Mouse (Mus musculus): ENCODE measurements around the gene Rabgef1. TPM values are rescaled to one million over a fixed set of nuclear protein-coding genes. Genes with fewer than 3 reads are reported as not detected.
A peak's percentile ranks its signal among the peaks of the same experiment; 100 is the strongest.

The Rabgef1 gene
- polyA plus RNA-seq, 1 experiment from 2014 or later = 21.9 TPM

DNA sequence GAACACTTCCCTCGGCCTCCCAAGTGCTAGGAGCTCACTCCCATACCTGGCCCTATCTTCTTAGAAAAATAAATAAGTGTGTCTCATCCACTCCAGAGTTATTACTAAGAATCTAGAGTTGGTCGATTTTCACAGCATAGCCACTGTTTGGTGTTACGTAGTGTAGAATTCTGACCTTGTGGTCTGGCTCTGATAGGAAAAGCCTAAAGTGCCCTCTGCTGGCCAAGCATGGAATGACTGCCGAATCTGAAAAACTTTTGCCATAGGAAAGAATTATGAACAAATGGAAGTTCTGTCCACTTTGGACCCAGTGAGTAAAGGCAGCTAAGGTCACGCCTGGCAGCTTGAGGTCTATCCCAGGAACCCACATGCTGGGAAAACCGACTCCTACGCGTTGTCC, 32.2 kb upstream of the Rabgef1 start:
- no peak for ATAC-seq
- Histone ChIP-seq H3K4me2 (replicated peaks; ENCODE audit: low read depth) (no peak overlapping the region), H3K36me3 (ENCODE audit: control insufficient read depth, insufficient read depth) (no peaks in the 10 kb centered on the region), H3K27me3 (replicated peaks; ENCODE audit: control insufficient read depth, insufficient read depth, low read length) (no peaks in the 10 kb centered on the region), H3K9me3 (ENCODE audit: control insufficient read depth) (no peaks in the 10 kb centered on the region), H3K27ac (ENCODE audit: low read depth, low read length) (no peak overlapping the region), H3K4me1 (replicated peaks; ENCODE audit: control insufficient read depth, insufficient read depth, low read length) (0 out of 2 replicates have a peak, but pooled peaks cover 3% of the 10 kb centered on the region), H3K9ac (ENCODE audit: low read depth, low read length) (no peak overlapping the region), H3K4me3 (ENCODE audit: low read depth, low read length) (no peak overlapping the region)
- TF ChIP-seq CTCF (IDR thresholded peaks at IDR 0.05; ENCODE audit: low read depth) = peak; percentile 91
- WGBS = 19% methylated on average over 8 of the region's 8 CpGs

DNA sequence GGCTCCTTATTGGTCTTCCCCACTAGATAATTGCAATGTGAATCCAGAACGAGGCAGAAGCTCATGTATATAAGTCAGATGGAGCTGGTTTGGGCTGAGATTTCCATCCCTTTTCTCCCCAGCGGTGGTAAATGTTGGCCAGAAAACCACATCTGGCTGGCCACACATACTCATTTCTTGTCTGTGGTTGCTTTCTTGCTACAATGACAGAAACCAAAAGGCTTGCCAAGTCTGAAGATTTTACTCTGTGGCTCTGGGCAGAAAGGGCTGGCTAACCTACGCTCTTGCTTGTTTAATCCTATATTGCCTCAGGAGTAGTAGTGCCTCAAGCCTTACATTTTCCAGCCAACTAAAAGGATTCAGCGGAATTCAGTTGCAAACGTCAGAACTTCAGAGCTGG, 30.5 kb upstream of the Rabgef1 start:
- Histone ChIP-seq H3K4me1 (replicated peaks; ENCODE audit: control insufficient read depth, insufficient read depth, low read length) (peaks cover 3% of the 10 kb centered on the region; the same call in 1 of the 2 replicates), H3K9ac (ENCODE audit: low read depth, low read length) (no peak overlapping the region), H3K27me3 (replicated peaks; ENCODE audit: control insufficient read depth, insufficient read depth, low read length) (no peaks in the 10 kb centered on the region), H3K36me3 (ENCODE audit: control insufficient read depth, insufficient read depth) (no peaks in the 10 kb centered on the region), H3K4me3 (ENCODE audit: low read depth, low read length) (no peak overlapping the region), H3K27ac (ENCODE audit: low read depth, low read length) (no peak overlapping the region), H3K4me2 (replicated peaks; ENCODE audit: low read depth) (no peak overlapping the region), H3K9me3 (ENCODE audit: control insufficient read depth) (no peaks in the 10 kb centered on the region)
- WGBS = 82% methylated on average over 5 of the region's 5 CpGs
- no peak for TF ChIP-seq CTCF (IDR thresholded peaks at IDR 0.05; ENCODE audit: low read depth)
- no peak for ATAC-seq

DNA sequence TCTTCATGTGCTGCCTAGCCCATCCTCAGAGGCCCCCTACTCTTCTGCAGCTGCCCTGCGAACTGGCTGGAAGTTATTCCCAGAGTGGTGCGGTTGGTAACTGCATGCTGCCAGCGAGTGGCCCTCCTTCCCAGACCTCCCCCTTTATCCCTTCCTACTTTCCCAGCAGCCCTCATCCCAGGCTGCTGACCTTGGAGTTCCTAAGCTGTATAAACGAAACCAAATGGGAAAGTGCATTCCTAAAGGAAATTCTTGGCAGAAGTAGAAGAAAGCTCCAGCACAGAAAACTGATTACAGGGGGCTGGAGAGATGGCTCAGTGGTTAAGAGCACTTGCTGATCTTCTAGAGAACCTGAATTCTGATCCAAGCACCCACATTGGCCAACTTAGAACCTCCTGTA, 29.6 kb upstream of the Rabgef1 start:
- WGBS = 58% methylated on average over 4 of the region's 4 CpGs
- no peak overlapping the region for H3K4me3 ChIP-seq (ENCODE audit: low read depth, low read length)
- no peak overlapping the region for H3K4me2 ChIP-seq (replicated peaks; ENCODE audit: low read depth)
- H3K4me1 ChIP-seq (replicated peaks; ENCODE audit: control insufficient read depth, insufficient read depth, low read length) = peaks cover 3% of the 10 kb centered on the region; the same call in 1 of the 2 replicates
- no peak for TF ChIP-seq CTCF (IDR thresholded peaks at IDR 0.05; ENCODE audit: low read depth)
- no peak overlapping the region for H3K9ac ChIP-seq (ENCODE audit: low read depth, low read length)
- H3K27me3 ChIP-seq (replicated peaks; ENCODE audit: control insufficient read depth, insufficient read depth, low read length) = no peaks in the 10 kb centered on the region
- no peak overlapping the region for H3K27ac ChIP-seq (ENCODE audit: low read depth, low read length)
- no peaks in the 10 kb centered on the region for H3K9me3 ChIP-seq (ENCODE audit: control insufficient read depth)
- ATAC-seq = no peak
- H3K36me3 ChIP-seq (ENCODE audit: control insufficient read depth, insufficient read depth) = no peaks in the 10 kb centered on the region

DNA sequence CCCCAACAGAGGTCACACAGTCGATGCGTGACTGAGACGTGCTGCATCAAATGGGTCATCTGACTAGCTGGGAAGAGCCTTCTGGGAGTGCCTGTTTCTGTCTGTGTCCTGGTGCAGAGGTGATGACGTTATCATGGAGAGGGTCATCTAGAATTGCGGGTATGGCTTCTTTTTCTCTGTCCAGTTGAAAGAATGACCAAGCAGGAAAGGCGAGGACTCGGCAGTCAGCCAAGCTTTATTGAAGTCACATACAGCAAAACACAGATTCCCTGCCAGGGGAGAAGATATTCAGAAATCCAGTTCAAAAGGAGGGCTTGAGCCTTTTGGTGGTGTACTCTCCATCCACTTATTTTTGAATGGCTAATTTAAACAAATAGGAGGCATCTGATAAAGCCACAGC, 28.5 kb upstream of the Rabgef1 start:
- TF ChIP-seq CTCF (IDR thresholded peaks at IDR 0.05; ENCODE audit: low read depth) = no peak
- Histone ChIP-seq H3K36me3 (ENCODE audit: control insufficient read depth, insufficient read depth) (0 out of 2 replicates have a peak, but pooled peaks cover 2% of the 10 kb centered on the region), H3K27ac (ENCODE audit: low read depth, low read length) (no peak overlapping the region), H3K9ac (ENCODE audit: low read depth, low read length) (no peak overlapping the region), H3K27me3 (replicated peaks; ENCODE audit: control insufficient read depth, insufficient read depth, low read length) (no peaks in the 10 kb centered on the region), H3K4me3 (ENCODE audit: low read depth, low read length) (no peak overlapping the region), H3K4me2 (replicated peaks; ENCODE audit: low read depth) (no peak overlapping the region), H3K4me1 (replicated peaks; ENCODE audit: control insufficient read depth, insufficient read depth, low read length) (peaks cover 3% of the 10 kb centered on the region; the same call in 1 of the 2 replicates), H3K9me3 (ENCODE audit: control insufficient read depth) (no peaks in the 10 kb centered on the region)
- no peak for ATAC-seq
- WGBS = 89% methylated on average over 7 of the region's 7 CpGs

DNA sequence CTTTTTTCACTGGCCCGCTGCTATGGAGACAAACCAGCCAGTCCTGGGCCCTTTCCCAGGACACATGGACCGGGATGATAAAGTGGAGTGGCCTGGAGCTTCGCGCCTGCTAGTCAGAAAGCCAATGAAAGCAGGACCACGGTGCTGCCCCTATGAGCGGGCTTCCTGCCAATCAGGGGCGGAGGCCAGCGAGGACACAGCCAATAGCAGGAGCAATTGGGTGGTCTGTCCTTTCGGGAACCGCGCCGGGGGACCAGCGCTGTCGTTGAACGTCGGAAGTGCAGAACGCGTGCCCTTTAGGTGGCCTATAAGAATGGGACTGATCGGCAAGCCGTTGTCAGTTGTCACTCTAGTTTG, 27.6 kb upstream of the Rabgef1 start:
- no peak for TF ChIP-seq CTCF (IDR thresholded peaks at IDR 0.05; ENCODE audit: low read depth)
- 6% methylated on average over 20 of the region's 20 CpGs for WGBS
- H3K36me3 ChIP-seq (ENCODE audit: control insufficient read depth, insufficient read depth) = peaks cover 9% of the 10 kb centered on the region; the same call in 1 of the 2 replicates
- H3K4me2 ChIP-seq (replicated peaks; ENCODE audit: low read depth) = peak overlapping the region; percentile 89
- H3K27me3 ChIP-seq (replicated peaks; ENCODE audit: control insufficient read depth, insufficient read depth, low read length) = no peaks in the 10 kb centered on the region
- H3K9me3 ChIP-seq (ENCODE audit: control insufficient read depth) = no peaks in the 10 kb centered on the region
- 0 out of 2 replicates have a peak overlapping the region, but pooled peaks have one; percentile 8 for H3K27ac ChIP-seq (ENCODE audit: low read depth, low read length)
- peaks cover 3% of the 10 kb centered on the region; the same call in 1 of the 2 replicates for H3K4me1 ChIP-seq (replicated peaks; ENCODE audit: control insufficient read depth, insufficient read depth, low read length)
- peak overlapping the region; percentile 38 for H3K9ac ChIP-seq (ENCODE audit: low read depth, low read length)
- no peak for ATAC-seq
- H3K4me3 ChIP-seq (ENCODE audit: low read depth, low read length) = peak overlapping the region; percentile 56

DNA sequence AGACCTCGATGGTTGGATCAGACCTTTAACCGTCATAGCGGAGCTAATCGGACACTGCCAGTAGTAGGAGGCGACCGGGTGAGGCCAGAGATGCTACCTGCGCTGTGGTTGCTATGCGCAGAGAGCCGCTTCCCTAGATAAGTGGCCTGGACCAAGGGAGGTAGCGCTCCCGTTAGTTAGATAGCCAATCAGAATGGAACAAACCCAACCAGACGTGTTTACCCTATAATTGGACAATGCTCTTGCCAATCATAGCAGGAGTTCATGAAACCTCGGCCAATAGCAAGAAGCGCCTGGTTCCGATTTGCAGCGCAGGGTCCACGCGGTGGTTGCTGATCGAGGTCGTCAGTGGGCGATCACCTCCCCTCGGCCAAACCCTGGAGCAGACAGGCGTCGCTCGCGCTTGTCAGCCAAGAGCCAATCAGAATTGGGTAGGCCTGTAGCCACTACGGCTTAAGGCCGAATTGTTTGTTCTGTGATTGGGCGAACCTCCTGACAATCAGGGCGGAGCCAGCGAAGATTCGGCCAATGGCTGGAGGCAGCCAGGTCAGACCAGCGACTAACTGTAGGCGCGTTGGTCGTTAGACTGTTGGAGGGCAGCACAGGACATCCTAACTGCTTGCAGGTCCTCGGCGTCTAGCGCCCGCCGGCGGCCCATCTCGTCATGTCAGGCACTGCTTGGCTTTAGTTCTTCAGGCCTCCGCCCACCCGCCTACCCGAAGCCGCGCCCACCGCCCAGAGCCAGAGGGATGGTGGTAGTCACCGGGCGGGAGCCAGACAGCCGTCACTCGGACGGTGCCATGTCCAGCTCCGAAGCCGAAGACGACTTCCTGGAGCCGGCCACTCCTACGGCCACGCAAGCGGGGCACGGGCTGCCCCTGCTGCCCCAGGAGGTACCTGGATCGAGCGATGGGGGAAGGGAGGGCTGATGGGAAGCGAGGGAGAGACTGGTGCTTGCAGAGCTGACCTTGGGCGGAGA, 27.0 kb upstream of the Rabgef1 start, which contains the start of gene Kctd7:
Gene Kctd7, plus strand, starts transcription at position 528 of the 979 bp plus-strand sequence.
- peak; percentile 72 for TF ChIP-seq CTCF (IDR thresholded peaks at IDR 0.05; ENCODE audit: low read depth)
- peak; percentile 98 for ATAC-seq
- Histone ChIP-seq H3K4me2 (replicated peaks; ENCODE audit: low read depth) (peak within 1 kb of the TSS; percentile 89), H3K36me3 (ENCODE audit: control insufficient read depth, insufficient read depth) (peaks cover 9% of the 10 kb centered on the region; the same call in 1 of the 2 replicates), H3K4me3 (ENCODE audit: low read depth, low read length) (peak within 1 kb of the TSS; percentile 56), H3K9me3 (ENCODE audit: control insufficient read depth) (no peaks in the 10 kb centered on the region), H3K27me3 (replicated peaks; ENCODE audit: control insufficient read depth, insufficient read depth, low read length) (no peaks in the 10 kb centered on the region), H3K9ac (ENCODE audit: low read depth, low read length) (peak within 1 kb of the TSS; percentile 38), H3K4me1 (replicated peaks; ENCODE audit: control insufficient read depth, insufficient read depth, low read length) (peaks cover 3% of the 10 kb centered on the region; the same call in 1 of the 2 replicates), H3K27ac (ENCODE audit: low read depth, low read length) (peak within 1 kb of the TSS; percentile 8; the same call in 1 of the 2 replicates)
- WGBS = under 1% methylated on average over 66 of the region's 66 CpGs
